ENCODE assay signal across 8 mouse cellular contexts in the genomic region with DNA sequence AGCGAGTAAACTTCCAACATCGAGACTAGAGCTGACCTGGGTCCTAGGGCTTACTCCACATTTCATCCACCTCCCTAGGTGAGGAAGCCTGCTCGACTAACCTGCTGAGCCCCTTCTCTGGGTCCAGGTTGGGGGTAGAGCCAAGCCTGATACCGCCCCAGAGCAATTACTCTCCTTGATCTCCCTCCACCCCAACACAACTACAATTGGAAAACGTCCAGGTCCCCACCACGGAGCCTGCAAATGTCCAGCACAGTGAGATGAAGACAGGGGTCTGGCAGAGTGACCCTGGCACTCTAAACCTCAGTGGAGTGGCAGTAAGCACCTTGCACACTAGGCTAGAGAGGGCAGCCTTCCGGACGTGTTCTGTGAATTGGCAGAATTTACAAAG. TPM values are rescaled to one million over a fixed set of nuclear protein-coding genes. Genes with fewer than 3 reads are reported as not detected.
DNase-seq lines count a peak whose midpoint lies in the region; ATAC-seq lines count a peak whose summit lies in the region.

No protein-coding gene starts in this region.

- peaks cover 46% of the 10 kb centered on the region for H3K27me3 ChIP-seq in kidney, embryonic 15.5 days
- peaks cover 60% of the 10 kb centered on the region for H3K27me3 ChIP-seq in embryonic facial prominence, embryonic 12.5 days
- peaks cover 17% of the 10 kb centered on the region for H3K27me3 ChIP-seq in hindbrain, embryonic 14.5 days (ENCODE audit: control insufficient read depth, insufficient read depth, low read length)
- H3K27me3 ChIP-seq in midbrain, embryonic 14.5 days (ENCODE audit: control insufficient read depth, insufficient read depth, low read length) = peaks cover 7% of the 10 kb centered on the region

- 14% methylated on average over 8 of the region's 8 CpGs for WGBS in kidney, embryonic 15.5 days
- 23% methylated on average over 8 of the region's 8 CpGs for WGBS in embryonic facial prominence, embryonic 12.5 days
- 15% methylated on average over 8 of the region's 8 CpGs for WGBS in hindbrain, embryonic 14.5 days
- 16% methylated on average over 8 of the region's 8 CpGs for WGBS in midbrain, embryonic 14.5 days

- ATAC-seq in kidney, embryonic 15.5 days (replicated peaks; ENCODE audit: low FRiP score) = no peak
- no peak for ATAC-seq in embryonic facial prominence, embryonic 12.5 days (ENCODE audit: insufficient number of reproducible peaks, insufficient read depth, low FRiP score, low TSS enrichment)
- no peak; the same call in 1 of the 2 replicates for ATAC-seq in hindbrain, embryonic 14.5 days (ENCODE audit: low FRiP score)
- no peak for ATAC-seq in midbrain, embryonic 14.5 days (ENCODE audit: low FRiP score, low TSS enrichment)

- H3K36me3 ChIP-seq in kidney, embryonic 15.5 days = no peaks in the 10 kb centered on the region
- H3K36me3 ChIP-seq in embryonic facial prominence, embryonic 12.5 days = no peaks in the 10 kb centered on the region
- 0 out of 2 replicates have a peak, but pooled peaks cover 6% of the 10 kb centered on the region for H3K36me3 ChIP-seq in hindbrain, embryonic 14.5 days (replicated peaks; ENCODE audit: control insufficient read depth, insufficient read depth)
- no peaks in the 10 kb centered on the region for H3K36me3 ChIP-seq in midbrain, embryonic 14.5 days (ENCODE audit: control insufficient read depth, insufficient read depth, low read length)

- H3K4me2 ChIP-seq in kidney, embryonic 15.5 days = peak overlapping the region; percentile 94
- peak overlapping the region; percentile 76 for H3K4me2 ChIP-seq in embryonic facial prominence, embryonic 12.5 days (replicated peaks)
- peak overlapping the region; percentile 79 for H3K4me2 ChIP-seq in hindbrain, embryonic 14.5 days (replicated peaks)
- H3K4me2 ChIP-seq in midbrain, embryonic 14.5 days (ENCODE audit: low read length) = peak overlapping the region; percentile 60

- intact Hi-C loops in left cerebral cortex, postnatal 4 days (cut with DNase I) = no loop called here

- peak overlapping the region; percentile 49 for H3K9ac ChIP-seq in kidney, embryonic 15.5 days
- H3K9ac ChIP-seq in embryonic facial prominence, embryonic 12.5 days = peak overlapping the region; percentile 42; the same call in 1 of the 2 replicates
- peak overlapping the region; percentile 78 for H3K9ac ChIP-seq in hindbrain, embryonic 14.5 days
- H3K9ac ChIP-seq in midbrain, embryonic 14.5 days (replicated peaks; ENCODE audit: low read length) = peak overlapping the region; percentile 64

- peak overlapping the region; percentile 58 for H3K4me3 ChIP-seq in kidney, embryonic 15.5 days (replicated peaks)
- peak overlapping the region; percentile 49 for H3K4me3 ChIP-seq in embryonic facial prominence, embryonic 12.5 days
- peak overlapping the region; percentile 54 for H3K4me3 ChIP-seq in hindbrain, embryonic 14.5 days (replicated peaks; ENCODE audit: low read length)
- peak overlapping the region; percentile 53 for H3K4me3 ChIP-seq in midbrain, embryonic 14.5 days (replicated peaks; ENCODE audit: low read depth, low read length)

- peaks cover 14% of the 10 kb centered on the region for H3K4me1 ChIP-seq in kidney, embryonic 15.5 days
- H3K4me1 ChIP-seq in embryonic facial prominence, embryonic 12.5 days = 0 out of 2 replicates have a peak, but pooled peaks cover 6% of the 10 kb centered on the region
- peaks cover 7% of the 10 kb centered on the region; the same call in 1 of the 2 replicates for H3K4me1 ChIP-seq in hindbrain, embryonic 14.5 days (replicated peaks; ENCODE audit: control insufficient read depth, insufficient read depth, low read length)
- 0 out of 2 replicates have a peak, but pooled peaks cover 3% of the 10 kb centered on the region for H3K4me1 ChIP-seq in midbrain, embryonic 14.5 days (ENCODE audit: control insufficient read depth, insufficient read depth, low read length)

- no peak for DNase-seq in kidney, postnatal 14 days
- no peak for DNase-seq in hindbrain, embryonic 14.5 days (ENCODE audit: low spot score)
- DNase-seq in midbrain, embryonic 14.5 days = peak; percentile 1
- no peak for DNase-seq in layer of hippocampus, postnatal 36 days
- no peak for DNase-seq in ovary, adult 18-20 months (ENCODE audit: low spot score)
- DNase-seq in left cerebral cortex, postnatal 4 days = no peak

- no peaks in the 10 kb centered on the region for H3K9me3 ChIP-seq in kidney, embryonic 15.5 days (replicated peaks)
- no peaks in the 10 kb centered on the region for H3K9me3 ChIP-seq in embryonic facial prominence, embryonic 12.5 days
- no peaks in the 10 kb centered on the region for H3K9me3 ChIP-seq in hindbrain, embryonic 14.5 days (ENCODE audit: control insufficient read depth, low read length)
- H3K9me3 ChIP-seq in midbrain, embryonic 14.5 days (ENCODE audit: control insufficient read depth, low read length) = no peaks in the 10 kb centered on the region

- no peak overlapping the region for H3K27ac ChIP-seq in kidney, embryonic 15.5 days
- H3K27ac ChIP-seq in embryonic facial prominence, embryonic 12.5 days = no peak overlapping the region
- no peak overlapping the region for H3K27ac ChIP-seq in hindbrain, embryonic 14.5 days
- no peak overlapping the region; the same call in 1 of the 2 replicates for H3K27ac ChIP-seq in midbrain, embryonic 14.5 days (replicated peaks; ENCODE audit: low read depth, low read length)

RNA-seq across cellular contexts. Expression of gene Slc7a4, which starts 6.2 kb away (rescaled TPM):
- 8.6 and 10.3 TPM in 2 replicates for polyA plus RNA-seq in kidney, embryonic 15.5 days (2015; fragmentation: Nextera tagmentation; extraction: Ambion mirVana)
- 3.7 and 3.8 TPM in 2 replicates for polyA plus RNA-seq in embryonic facial prominence, embryonic 12.5 days (2016; fragmentation: Nextera tagmentation; extraction: Ambion mirVana)
- 41.2 and 42.0 TPM in 2 replicates for polyA plus RNA-seq in hindbrain, embryonic 14.5 days (2014; fragmentation: Nextera tagmentation; extraction: Ambion mirVana)
- 25.0 and 32.4 TPM in 2 replicates for polyA plus RNA-seq in midbrain, embryonic 14.5 days (2014; fragmentation: Nextera tagmentation; extraction: Ambion mirVana)
- 100 to 1,000 TPM in 1 of 2 experiments, 10 to 100 TPM in 1; 93.8 to 104 TPM for total RNA-seq in layer of hippocampus, postnatal 36 days (2021)
- 10 to 100 TPM; 48.1 to 53.6 TPM for total RNA-seq in left cerebral cortex, postnatal 4 days (2021)

RNA-seq across cellular contexts. Expression of gene P2rx6, which starts 15.1 kb away (rescaled TPM):
- 0.82 and 1.2 TPM in 2 replicates for polyA plus RNA-seq in kidney, embryonic 15.5 days (2015; fragmentation: Nextera tagmentation; extraction: Ambion mirVana)
- polyA plus RNA-seq in embryonic facial prominence, embryonic 12.5 days (2016; fragmentation: Nextera tagmentation; extraction: Ambion mirVana) = 0.34 and 0.46 TPM in 2 replicates
- 2.5 and 2.8 TPM in 2 replicates for polyA plus RNA-seq in hindbrain, embryonic 14.5 days (2014; fragmentation: Nextera tagmentation; extraction: Ambion mirVana)
- polyA plus RNA-seq in midbrain, embryonic 14.5 days (2014; fragmentation: Nextera tagmentation; extraction: Ambion mirVana) = 1.5 and 1.9 TPM in 2 replicates
- total RNA-seq in layer of hippocampus, postnatal 36 days (2021) = under 1 TPM; 0.58 to 0.67 TPM
- under 1 TPM; 0.36 to 0.68 TPM for total RNA-seq in left cerebral cortex, postnatal 4 days (2021)

RNA-seq across cellular contexts. Expression of gene Lrrc74b, which starts 15.8 kb away (rescaled TPM):
- 0.23 and 0.24 TPM in 2 replicates for polyA plus RNA-seq in kidney, embryonic 15.5 days (2015; fragmentation: Nextera tagmentation; extraction: Ambion mirVana)
- not detected in 2 replicates for polyA plus RNA-seq in embryonic facial prominence, embryonic 12.5 days (2016; fragmentation: Nextera tagmentation; extraction: Ambion mirVana)
- 0.74 and 0.92 TPM in 2 replicates for polyA plus RNA-seq in hindbrain, embryonic 14.5 days (2014; fragmentation: Nextera tagmentation; extraction: Ambion mirVana)
- polyA plus RNA-seq in midbrain, embryonic 14.5 days (2014; fragmentation: Nextera tagmentation; extraction: Ambion mirVana) = 0.66 and 0.95 TPM in 2 replicates
- under 1 TPM; 0.42 to 0.76 TPM for total RNA-seq in layer of hippocampus, postnatal 36 days (2021)
- 1 to 10 TPM in 1 of 2 experiments, under 1 TPM in 1; 0.68 to 1.4 TPM for total RNA-seq in left cerebral cortex, postnatal 4 days (2021)

RNA-seq across cellular contexts. Expression of gene Smpd4, which starts 42.3 kb away (rescaled TPM):
- polyA plus RNA-seq in kidney, embryonic 15.5 days (2015; fragmentation: Nextera tagmentation; extraction: Ambion mirVana) = 38.8 and 42.6 TPM in 2 replicates
- polyA plus RNA-seq in embryonic facial prominence, embryonic 12.5 days (2016; fragmentation: Nextera tagmentation; extraction: Ambion mirVana) = 44.1 and 49.3 TPM in 2 replicates
- polyA plus RNA-seq in hindbrain, embryonic 14.5 days (2014; fragmentation: Nextera tagmentation; extraction: Ambion mirVana) = 22.3 and 24.5 TPM in 2 replicates
- 29.1 and 29.3 TPM in 2 replicates for polyA plus RNA-seq in midbrain, embryonic 14.5 days (2014; fragmentation: Nextera tagmentation; extraction: Ambion mirVana)
- 10 to 100 TPM; 48.9 to 60.5 TPM for total RNA-seq in layer of hippocampus, postnatal 36 days (2021)
- total RNA-seq in left cerebral cortex, postnatal 4 days (2021) = 10 to 100 TPM; 49.9 to 51.7 TPM

RNA-seq across cellular contexts. Expression of gene Thap7, which starts 45.9 kb away (rescaled TPM):
- polyA plus RNA-seq in kidney, embryonic 15.5 days (2015; fragmentation: Nextera tagmentation; extraction: Ambion mirVana) = 51.9 and 55.2 TPM in 2 replicates
- polyA plus RNA-seq in embryonic facial prominence, embryonic 12.5 days (2016; fragmentation: Nextera tagmentation; extraction: Ambion mirVana) = 66.6 and 73.1 TPM in 2 replicates
- 52.0 and 58.9 TPM in 2 replicates for polyA plus RNA-seq in hindbrain, embryonic 14.5 days (2014; fragmentation: Nextera tagmentation; extraction: Ambion mirVana)
- polyA plus RNA-seq in midbrain, embryonic 14.5 days (2014; fragmentation: Nextera tagmentation; extraction: Ambion mirVana) = 59.5 and 62.1 TPM in 2 replicates
- total RNA-seq in layer of hippocampus, postnatal 36 days (2021) = 10 to 100 TPM; 38.6 to 44.6 TPM
- total RNA-seq in left cerebral cortex, postnatal 4 days (2021) = 10 to 100 TPM; 34.5 to 36.4 TPM
